Mouse (Mus musculus): ENCODE results near the gene Enpp3. TPM values are rescaled to one million over a fixed set of nuclear protein-coding genes. Genes with fewer than 3 reads are reported as not detected.

Gene Enpp3
- polyA plus RNA-seq, 1 experiment from 2014 or later = 2.1 TPM

DNA sequence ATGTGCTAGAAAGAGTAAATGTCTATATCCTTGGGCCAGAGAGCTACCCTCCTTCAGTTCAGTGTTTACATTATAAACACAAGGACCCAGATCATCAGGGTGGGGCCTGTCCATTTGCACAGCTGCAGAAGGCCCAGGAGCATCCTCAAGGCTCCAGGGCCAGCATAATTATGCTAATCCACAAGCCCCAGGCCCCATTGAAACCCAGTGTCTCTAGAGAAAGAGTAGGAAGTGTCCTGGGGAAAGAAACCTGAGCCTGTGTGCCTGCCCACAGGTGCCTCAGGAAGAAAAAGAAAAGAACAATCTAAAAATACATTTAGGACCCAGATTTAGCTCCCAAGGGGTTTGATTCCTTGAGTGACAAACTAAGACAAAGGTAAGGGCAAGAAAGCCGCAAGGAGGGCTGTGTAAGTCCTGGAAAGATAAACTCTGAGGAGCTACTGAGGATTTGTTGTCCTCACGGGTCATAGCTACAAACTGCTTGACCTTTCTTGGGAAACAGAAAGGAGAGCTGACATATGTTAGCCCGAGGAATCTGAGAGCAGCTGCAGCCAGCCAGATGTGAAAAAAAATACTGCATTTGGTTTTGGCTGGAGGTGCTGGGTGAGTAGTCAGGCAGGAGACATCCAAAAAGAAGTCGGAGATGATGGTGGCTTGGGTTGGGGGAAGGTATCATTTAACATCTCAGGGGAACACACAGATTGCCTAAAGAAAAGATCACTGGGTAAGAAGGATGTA, 7.8 kb downstream of the Enpp3 start:
- ATAC-seq (ENCODE audit: low read depth) (no peak), DNase-seq (no peak)
- 42% methylated on average over 4 of the region's 4 CpGs for WGBS (ENCODE audit: insufficient replicate concordance)
- Histone ChIP-seq H3K4me2 (no peak overlapping the region), H3K36me3 (no peaks in the 10 kb centered on the region), H3K4me1 (replicated peaks) (peaks cover 27% of the 10 kb centered on the region), H3K9ac (no peak overlapping the region), H3K9me3 (replicated peaks) (no peaks in the 10 kb centered on the region), H3K27me3 (peaks cover 4% of the 10 kb centered on the region; the same call in 1 of the 2 replicates), H3K4me3 (replicated peaks) (no peak overlapping the region), H3K27ac (no peak overlapping the region)

DNA sequence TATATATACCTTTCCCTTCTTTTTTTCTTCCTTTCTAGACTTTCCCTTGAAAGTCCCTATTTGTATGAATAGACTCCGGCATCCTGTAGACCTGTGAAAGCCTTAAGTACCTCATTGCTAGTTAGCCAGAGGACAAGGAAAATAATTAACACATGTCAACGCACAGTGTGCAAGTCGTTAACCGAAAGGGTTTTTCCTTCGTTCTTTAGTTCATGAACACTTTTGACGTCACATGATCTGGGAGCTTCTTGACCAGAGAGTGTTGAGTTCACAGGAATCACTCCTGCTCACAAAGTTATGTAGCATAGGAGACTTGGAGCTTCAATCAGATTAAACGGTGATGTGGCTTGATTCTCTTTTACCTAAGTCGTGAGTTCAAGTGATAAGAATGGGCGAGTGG, 10.3 kb downstream of the Enpp3 start:
- DNase-seq = no peak
- Histone ChIP-seq H3K4me1 (replicated peaks) (peaks cover 50% of the 10 kb centered on the region), H3K36me3 (no peaks in the 10 kb centered on the region), H3K4me3 (replicated peaks) (no peak overlapping the region), H3K9ac (no peak overlapping the region), H3K9me3 (replicated peaks) (no peaks in the 10 kb centered on the region), H3K4me2 (no peak overlapping the region), H3K27ac (no peak overlapping the region), H3K27me3 (peaks cover 4% of the 10 kb centered on the region; the same call in 1 of the 2 replicates)
- WGBS (ENCODE audit: insufficient replicate concordance) = 79% methylated on average over 9 of the region's 9 CpGs
- no peak for ATAC-seq (ENCODE audit: low read depth)

DNA sequence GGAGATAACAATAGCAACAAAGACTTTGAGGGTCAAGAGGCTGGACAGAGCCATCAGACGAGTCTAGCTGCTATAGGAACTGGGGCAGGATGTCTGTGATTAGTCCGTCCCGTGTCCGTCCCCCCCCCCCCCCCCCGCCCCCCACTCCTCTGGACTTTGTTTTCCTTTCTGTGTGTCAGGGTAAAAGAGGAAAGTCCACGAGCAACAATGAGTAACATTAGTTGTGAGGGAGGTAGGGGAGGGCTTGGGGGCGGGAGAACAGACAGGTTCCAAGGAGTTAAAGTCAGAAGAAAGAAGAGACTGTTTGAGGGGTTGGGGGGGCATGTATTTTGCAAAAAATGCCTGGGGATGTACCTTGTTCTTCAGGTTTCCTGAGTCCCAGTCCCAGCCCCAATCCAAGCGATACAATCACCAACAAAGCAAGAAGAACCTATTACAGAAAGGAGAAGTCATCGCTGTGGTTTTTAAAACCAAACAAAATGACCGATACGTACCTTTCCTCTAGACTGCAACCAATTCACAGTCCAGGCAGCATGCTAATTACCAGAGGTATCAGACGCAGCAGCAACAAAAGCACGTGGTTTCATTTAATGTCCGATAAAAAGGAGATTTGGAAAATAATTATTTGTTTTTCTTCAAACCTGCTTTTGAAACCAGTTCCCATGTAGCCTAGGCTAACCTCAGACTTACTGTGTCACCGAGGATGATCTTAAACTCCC, 11.1 kb downstream of the Enpp3 start:
- no peaks in the 10 kb centered on the region for H3K9me3 ChIP-seq (replicated peaks)
- peaks cover 56% of the 10 kb centered on the region for H3K4me1 ChIP-seq (replicated peaks)
- H3K4me3 ChIP-seq (replicated peaks) = no peak overlapping the region
- no peak overlapping the region for H3K4me2 ChIP-seq
- DNase-seq (no peak), ATAC-seq (ENCODE audit: low read depth) (no peak)
- no peak overlapping the region for H3K27ac ChIP-seq
- H3K27me3 ChIP-seq = peaks cover 4% of the 10 kb centered on the region; the same call in 1 of the 2 replicates
- no peak overlapping the region for H3K9ac ChIP-seq
- 46% methylated on average over 13 of the region's 15 CpGs for WGBS (ENCODE audit: insufficient replicate concordance)
- no peaks in the 10 kb centered on the region for H3K36me3 ChIP-seq

DNA sequence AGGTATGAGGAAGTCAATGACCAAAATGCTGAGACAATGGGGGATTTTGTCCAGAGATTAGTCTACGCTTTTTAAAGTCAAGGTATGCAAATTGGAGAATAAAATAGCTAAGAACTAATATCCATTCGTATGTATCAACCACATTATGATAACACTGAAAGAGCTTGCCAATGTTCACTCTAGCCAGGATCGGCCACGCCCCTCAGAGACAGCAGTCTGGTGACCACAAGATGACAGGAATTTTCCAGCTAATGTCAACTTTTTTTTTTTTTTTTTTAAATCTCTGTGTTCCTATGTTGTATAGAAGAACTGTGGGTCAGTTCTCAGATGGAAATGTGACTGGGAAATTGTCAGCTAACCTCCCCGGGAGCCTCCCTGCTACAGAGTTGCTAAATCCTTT, 12.2 kb downstream of the Enpp3 start:
- ATAC-seq (ENCODE audit: low read depth) = no peak
- no peak overlapping the region for H3K9ac ChIP-seq
- H3K4me2 ChIP-seq = no peak overlapping the region
- 0 out of 2 replicates have a peak overlapping the region, but pooled peaks have one; percentile 53 for H3K27ac ChIP-seq
- 59% methylated on average over 5 of the region's 5 CpGs for WGBS (ENCODE audit: insufficient replicate concordance)
- peaks cover 59% of the 10 kb centered on the region for H3K4me1 ChIP-seq (replicated peaks)
- H3K27me3 ChIP-seq = peaks cover 4% of the 10 kb centered on the region; the same call in 1 of the 2 replicates
- DNase-seq = no peak
- no peak overlapping the region for H3K4me3 ChIP-seq (replicated peaks)
- H3K9me3 ChIP-seq (replicated peaks) = no peaks in the 10 kb centered on the region
- H3K36me3 ChIP-seq = no peaks in the 10 kb centered on the region

DNA sequence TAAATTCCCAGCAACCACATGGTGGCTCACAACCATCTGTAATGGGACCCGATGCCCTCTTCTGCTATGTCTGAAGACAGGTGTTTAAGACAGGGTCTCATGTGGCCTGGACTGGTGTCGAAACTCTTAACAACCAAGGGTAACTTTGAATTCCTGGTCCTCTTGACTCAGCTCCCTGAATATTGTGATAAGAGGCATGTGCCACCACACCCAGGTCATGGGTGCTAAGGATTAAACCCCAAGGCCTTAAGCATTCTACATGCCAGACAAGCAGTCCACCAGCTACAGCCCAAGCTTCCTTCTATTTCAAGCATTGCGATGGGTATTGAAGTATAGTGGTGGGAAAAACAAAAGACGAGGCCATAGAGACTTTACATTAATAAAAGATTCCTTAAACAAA, 14.5 kb downstream of the Enpp3 start:
- no peaks in the 10 kb centered on the region for H3K27me3 ChIP-seq
- H3K4me3 ChIP-seq (replicated peaks) = no peak overlapping the region
- peak overlapping the region; percentile 40; the same call in 1 of the 2 replicates for H3K4me2 ChIP-seq
- H3K36me3 ChIP-seq = no peaks in the 10 kb centered on the region
- DNase-seq (peak; percentile 60), ATAC-seq (ENCODE audit: low read depth) (peak; percentile 87)
- H3K9ac ChIP-seq = no peak overlapping the region
- H3K27ac ChIP-seq = peak overlapping the region; percentile 84
- no peaks in the 10 kb centered on the region for H3K9me3 ChIP-seq (replicated peaks)
- 53% methylated on average over 4 of the region's 4 CpGs for WGBS (ENCODE audit: insufficient replicate concordance)
- peaks cover 72% of the 10 kb centered on the region for H3K4me1 ChIP-seq (replicated peaks)

DNA sequence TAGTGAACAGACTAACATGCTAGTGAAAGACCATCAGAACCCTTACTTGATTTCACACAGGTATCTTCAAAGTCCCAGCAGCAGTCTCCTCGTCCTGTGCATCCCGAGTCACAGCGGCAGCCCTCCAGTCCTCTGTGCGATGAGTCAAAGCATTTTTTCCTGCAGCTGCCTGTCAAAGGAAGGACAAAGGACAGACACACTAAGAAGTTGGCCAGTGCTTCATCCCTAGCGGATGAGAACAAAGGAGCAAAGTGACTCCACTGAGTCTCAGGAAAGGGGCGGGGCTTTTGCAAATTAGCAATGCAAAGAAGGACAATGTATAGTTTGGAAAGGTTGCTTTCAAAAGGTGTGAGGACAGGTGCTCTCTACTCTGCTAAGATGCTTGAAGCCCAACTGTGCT, 16.5 kb downstream of the Enpp3 start:
- H3K36me3 ChIP-seq = no peaks in the 10 kb centered on the region
- H3K4me3 ChIP-seq (replicated peaks) = no peak overlapping the region
- no peak overlapping the region for H3K4me2 ChIP-seq
- H3K9ac ChIP-seq = no peak overlapping the region
- no peak for DNase-seq
- H3K4me1 ChIP-seq (replicated peaks) = peaks cover 83% of the 10 kb centered on the region
- no peak for ATAC-seq (ENCODE audit: low read depth)
- 60% methylated on average over 6 of the region's 6 CpGs for WGBS (ENCODE audit: insufficient replicate concordance)
- H3K27me3 ChIP-seq = no peaks in the 10 kb centered on the region
- no peaks in the 10 kb centered on the region for H3K9me3 ChIP-seq (replicated peaks)
- H3K27ac ChIP-seq = peak overlapping the region; percentile 63

DNA sequence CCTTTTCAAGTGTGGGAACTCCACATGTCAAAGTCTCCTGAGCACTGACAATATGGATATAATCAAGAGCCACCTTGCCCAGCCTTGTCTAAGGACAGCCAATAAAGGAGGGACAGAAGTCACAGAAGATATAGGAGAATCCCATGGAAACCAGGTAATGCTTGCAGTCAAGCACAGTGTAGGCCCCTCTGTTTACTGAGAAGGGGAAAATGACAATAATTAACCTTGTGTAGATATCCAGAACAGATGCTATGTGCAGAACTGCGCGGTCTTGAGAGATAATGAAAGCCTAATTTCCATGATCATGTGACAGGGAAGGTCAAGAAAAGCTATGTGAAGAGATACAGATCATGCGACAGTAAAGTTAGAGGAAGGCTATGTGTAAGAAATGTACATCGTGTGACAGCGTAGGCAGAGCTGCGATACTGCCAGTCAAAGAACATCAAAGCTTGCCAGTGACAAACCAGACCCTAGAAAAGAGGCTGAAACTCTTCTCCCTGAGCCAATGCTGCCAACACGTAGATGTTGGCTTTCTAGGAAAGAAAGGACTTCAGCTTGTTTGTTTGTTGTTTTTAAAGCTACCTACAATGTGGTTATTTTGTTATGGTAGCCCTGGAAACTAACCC, 17.1 kb downstream of the Enpp3 start:
- no peak for DNase-seq
- no peak for ATAC-seq (ENCODE audit: low read depth)
- WGBS (ENCODE audit: insufficient replicate concordance) = 74% methylated on average over 7 of the region's 7 CpGs
- Histone ChIP-seq H3K27ac (peak overlapping the region; percentile 63), H3K4me2 (no peak overlapping the region), H3K36me3 (no peaks in the 10 kb centered on the region), H3K4me3 (replicated peaks) (no peak overlapping the region), H3K27me3 (no peaks in the 10 kb centered on the region), H3K9me3 (replicated peaks) (no peaks in the 10 kb centered on the region), H3K4me1 (replicated peaks) (peaks cover 80% of the 10 kb centered on the region), H3K9ac (no peak overlapping the region)

DNA sequence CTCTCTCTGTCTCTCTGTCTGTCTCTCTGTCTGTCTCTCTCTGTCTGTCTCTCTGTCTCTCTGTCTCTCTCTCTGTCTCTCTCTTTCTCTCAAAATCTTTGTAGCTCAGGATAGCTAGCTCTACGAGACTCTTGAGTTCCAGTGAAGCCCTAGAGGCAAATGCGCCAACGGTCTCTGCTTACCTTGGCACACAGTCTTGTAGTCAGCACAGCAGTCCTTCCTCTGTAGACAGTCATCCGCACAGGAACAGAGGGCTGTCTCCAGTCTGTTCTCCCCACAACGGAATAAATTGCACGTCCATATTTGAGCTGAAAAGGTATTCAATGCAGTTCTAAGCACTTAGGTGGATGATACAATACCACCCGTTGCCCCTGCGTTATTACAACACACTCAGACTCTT, 18.0 kb downstream of the Enpp3 start:
- H3K27me3 ChIP-seq = no peaks in the 10 kb centered on the region

DNA sequence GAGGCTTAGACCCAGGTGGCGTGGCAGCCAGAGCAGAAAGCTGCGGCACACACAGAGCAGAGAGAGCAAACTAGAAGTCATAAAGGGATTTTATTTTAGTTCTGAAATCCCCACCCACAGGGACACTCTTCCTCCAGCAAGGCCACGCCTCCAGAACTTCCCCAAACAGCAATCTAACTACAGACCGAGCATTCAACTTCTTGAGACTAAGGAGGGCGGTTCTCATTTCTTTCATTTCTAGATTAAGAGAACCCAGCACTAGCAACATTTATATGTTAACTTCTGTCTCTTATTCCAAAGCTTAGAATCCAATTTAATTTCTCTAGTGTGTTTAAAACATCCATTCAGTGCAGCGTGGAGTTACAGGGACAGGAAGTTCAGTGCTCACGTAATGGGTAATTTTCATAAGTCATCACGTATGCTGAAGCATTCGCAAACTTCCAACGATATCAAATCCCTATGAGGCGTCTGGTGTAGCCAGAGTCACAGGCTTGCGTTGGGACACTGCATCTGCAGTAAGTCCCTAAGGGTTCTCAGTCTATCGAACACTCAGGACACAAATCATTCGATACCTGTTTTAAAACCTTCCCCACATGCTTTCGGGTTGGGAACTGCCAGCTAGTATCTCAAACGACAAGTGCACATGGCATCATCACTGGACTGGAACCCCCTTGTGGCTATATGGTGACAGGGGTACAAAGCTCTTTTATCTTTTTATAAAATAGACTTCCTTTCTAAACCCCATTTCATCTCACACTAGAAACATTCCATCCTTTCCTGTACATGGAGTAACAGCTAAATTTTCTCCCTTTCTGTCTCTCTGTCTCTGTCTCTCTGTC, 18.7 kb downstream of the Enpp3 start:
- Histone ChIP-seq H3K4me2 (peak overlapping the region; percentile 36), H3K9me3 (replicated peaks) (no peaks in the 10 kb centered on the region), H3K4me3 (replicated peaks) (no peak overlapping the region), H3K27ac (peak overlapping the region; percentile 81), H3K36me3 (no peaks in the 10 kb centered on the region), H3K27me3 (no peaks in the 10 kb centered on the region), H3K9ac (no peak overlapping the region; the same call in 1 of the 2 replicates), H3K4me1 (replicated peaks) (peaks cover 66% of the 10 kb centered on the region)
- peak; percentile 24 for DNase-seq
- ATAC-seq (ENCODE audit: low read depth) = peak; percentile 69
- WGBS (ENCODE audit: insufficient replicate concordance) = 53% methylated on average over 16 of the region's 16 CpGs

More for the DNA sequence above, 18.0 kb downstream of the Enpp3 start:
- 84% methylated on average over 8 of the region's 8 CpGs for WGBS (ENCODE audit: insufficient replicate concordance)
- DNase-seq (no peak), ATAC-seq (ENCODE audit: low read depth) (no peak)
- Histone ChIP-seq H3K9me3 (replicated peaks) (no peaks in the 10 kb centered on the region), H3K4me3 (replicated peaks) (no peak overlapping the region), H3K4me1 (replicated peaks) (peaks cover 73% of the 10 kb centered on the region), H3K9ac (no peak overlapping the region), H3K27ac (peak overlapping the region; percentile 81; the same call in 1 of the 2 replicates), H3K36me3 (no peaks in the 10 kb centered on the region), H3K4me2 (no peak overlapping the region)

DNA sequence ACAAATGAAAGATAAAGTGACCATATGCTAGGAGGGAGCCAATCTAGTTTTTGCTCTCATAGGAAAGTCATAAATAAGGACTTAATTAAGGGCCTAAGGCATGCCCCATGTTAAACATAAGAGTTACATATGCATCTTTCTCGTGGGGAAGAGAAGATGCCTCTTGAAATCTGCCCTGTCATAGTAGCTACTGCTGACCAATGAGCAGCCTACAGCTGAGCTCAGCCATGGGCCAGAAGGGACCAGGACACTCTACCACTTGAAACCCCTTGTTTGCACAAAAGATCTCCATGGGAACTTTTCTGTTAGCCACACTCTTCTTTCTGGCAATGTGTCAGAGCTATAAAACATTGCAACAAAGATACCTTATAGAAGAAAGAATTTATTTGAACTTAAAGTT, 19.4 kb downstream of the Enpp3 start:
- H3K27ac ChIP-seq = peak overlapping the region; percentile 81
- no peaks in the 10 kb centered on the region for H3K36me3 ChIP-seq
- H3K4me2 ChIP-seq = peak overlapping the region; percentile 36
- no peaks in the 10 kb centered on the region for H3K9me3 ChIP-seq (replicated peaks)
- H3K27me3 ChIP-seq = 0 out of 2 replicates have a peak, but pooled peaks cover under 1% of the 10 kb centered on the region
- H3K9ac ChIP-seq = no peak overlapping the region; the same call in 1 of the 2 replicates
- H3K4me3 ChIP-seq (replicated peaks) = no peak overlapping the region
- H3K4me1 ChIP-seq (replicated peaks) = peaks cover 61% of the 10 kb centered on the region
- ATAC-seq (ENCODE audit: low read depth) = peak; percentile 82
- 25% methylated on average over 1 of the region's 1 CpGs for WGBS (ENCODE audit: insufficient replicate concordance)
- peak; percentile 26 for DNase-seq
